Mouse (Mus musculus) erythroblast, embryonic 14.5 days (primary cell): ENCODE measurements at regions not wholly inside any gene's neighbourhood (a gene's known extent, or its start where the extent isn't known, plus 50 kb on each side); places are given as distances from the start of the nearest gene placed in this dataset.

Experiments used
- H3K27me3 ChIP-seq: 2 replicates; pipeline ENCODE4 v1.6.1; 2012; ENCODE audit warnings: inconsistent platforms; ENCODE audit not compliant: control insufficient read depth
- H3K36me3 ChIP-seq: 2 replicates; pipeline ENCODE4 v1.6.1; 2012; ENCODE audit warnings: mild to moderate bottlenecking, inconsistent platforms; ENCODE audit not compliant: control insufficient read depth
- H3K4me1 ChIP-seq: 2 replicates; pipeline ENCODE4 v1.6.1; 2012; ENCODE audit warnings: inconsistent platforms; ENCODE audit not compliant: control insufficient read depth
- H3K4me3 ChIP-seq: replicated peaks from 2 replicates; pipeline ENCODE3; 2012; ENCODE audit warnings: moderate library complexity, mild to moderate bottlenecking, inconsistent platforms
- H3K9me3 ChIP-seq: 2 replicates; pipeline ENCODE4 v1.6.1; 2012; ENCODE audit warnings: low read length, inconsistent platforms, mixed read lengths; ENCODE audit not compliant: control insufficient read depth
- GATA1 ChIP-seq: IDR thresholded peaks from 2 replicates; pipeline ENCODE4 v1.6.1; 2012; ENCODE audit warnings: low read length, inconsistent platforms, mixed read lengths
- TAL1 ChIP-seq: IDR thresholded peaks from 3 replicates; pipeline ENCODE4 v1.6.1; 2012; ENCODE audit warnings: low read length, inconsistent platforms, mixed read lengths

DNA sequence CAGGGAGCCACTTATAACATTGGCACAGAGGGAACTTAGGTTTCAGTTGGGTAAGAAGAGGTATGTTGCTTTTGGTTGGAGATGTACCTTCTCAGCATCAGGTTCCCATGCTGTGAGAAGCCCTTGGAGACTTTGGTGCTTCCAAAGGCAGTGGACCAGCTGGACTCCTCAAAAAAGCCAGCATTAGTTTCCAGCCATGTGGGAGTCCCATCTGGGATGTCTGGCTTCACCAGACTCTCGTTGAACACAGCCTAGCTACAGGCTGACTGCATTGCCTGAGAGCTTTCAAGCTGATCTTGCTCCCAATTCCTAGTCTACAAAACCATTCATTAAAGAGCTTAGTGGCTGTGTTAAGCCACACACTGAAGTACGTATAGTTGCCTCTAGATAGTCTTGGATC, 182.8 kb downstream of the Slc4a3 start:
- H3K4me1 ChIP-seq, result no peaks in the 10 kb centered on the region
- H3K27me3 ChIP-seq, result no peaks in the 10 kb centered on the region
- H3K4me3 ChIP-seq, result no peak overlapping the region
- H3K9me3 ChIP-seq, result no peaks in the 10 kb centered on the region
- H3K36me3 ChIP-seq, result no peaks in the 10 kb centered on the region
- TF ChIP-seq TAL1 (no peak), GATA1 (no peak)

DNA sequence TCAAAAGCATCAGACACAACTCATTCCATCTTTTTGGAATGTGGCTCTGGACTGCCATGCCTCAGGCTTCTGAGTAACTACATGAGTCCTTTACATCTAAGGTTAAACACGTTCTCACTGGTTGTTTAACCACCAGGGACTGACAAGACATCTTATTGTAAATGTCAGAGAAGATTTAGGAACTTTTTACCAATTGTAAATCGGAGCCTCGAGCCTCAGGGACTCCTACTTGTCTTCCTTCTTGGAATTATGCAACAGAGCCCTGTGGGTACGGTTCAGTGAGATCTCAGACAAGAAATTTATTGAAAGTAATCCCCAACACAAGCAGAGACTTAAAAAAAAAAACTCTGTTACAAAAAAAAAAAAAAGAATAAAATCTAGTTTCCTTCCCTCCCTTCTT, 187.7 kb downstream of the Slc4a3 start:
- no peaks in the 10 kb centered on the region for H3K4me1 ChIP-seq
- H3K27me3 ChIP-seq, result no peaks in the 10 kb centered on the region
- H3K36me3 ChIP-seq, result no peaks in the 10 kb centered on the region
- no peaks in the 10 kb centered on the region for H3K9me3 ChIP-seq
- no peak overlapping the region for H3K4me3 ChIP-seq
- TF ChIP-seq GATA1 (no peak), TAL1 (no peak)

DNA sequence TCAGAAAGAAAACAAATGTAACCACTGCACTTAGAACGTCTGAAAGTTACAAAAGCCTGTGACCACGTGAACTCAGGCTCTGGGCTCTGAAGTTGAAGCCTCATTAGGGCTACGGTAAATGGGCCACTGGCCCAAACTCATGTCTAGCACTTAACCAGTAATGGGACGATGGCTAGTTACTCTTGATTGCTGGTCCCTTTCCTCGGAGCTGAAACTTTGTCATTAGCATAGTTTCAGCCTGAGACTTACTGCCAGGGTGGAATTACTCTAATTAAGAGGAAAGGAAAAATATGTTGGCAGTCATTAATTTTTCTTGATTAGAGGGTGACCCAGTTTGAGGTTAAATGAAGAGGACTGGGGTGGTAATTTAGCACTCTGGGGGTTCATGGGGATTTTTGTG, 192.6 kb downstream of the Slc4a3 start:
- Histone ChIP-seq H3K4me3 (no peak overlapping the region), H3K4me1 (no peaks in the 10 kb centered on the region), H3K36me3 (no peaks in the 10 kb centered on the region), H3K27me3 (no peaks in the 10 kb centered on the region), H3K9me3 (peaks cover 3% of the 10 kb centered on the region; the same call in 1 of the 2 replicates)
- TF ChIP-seq GATA1 (no peak), TAL1 (no peak)

DNA sequence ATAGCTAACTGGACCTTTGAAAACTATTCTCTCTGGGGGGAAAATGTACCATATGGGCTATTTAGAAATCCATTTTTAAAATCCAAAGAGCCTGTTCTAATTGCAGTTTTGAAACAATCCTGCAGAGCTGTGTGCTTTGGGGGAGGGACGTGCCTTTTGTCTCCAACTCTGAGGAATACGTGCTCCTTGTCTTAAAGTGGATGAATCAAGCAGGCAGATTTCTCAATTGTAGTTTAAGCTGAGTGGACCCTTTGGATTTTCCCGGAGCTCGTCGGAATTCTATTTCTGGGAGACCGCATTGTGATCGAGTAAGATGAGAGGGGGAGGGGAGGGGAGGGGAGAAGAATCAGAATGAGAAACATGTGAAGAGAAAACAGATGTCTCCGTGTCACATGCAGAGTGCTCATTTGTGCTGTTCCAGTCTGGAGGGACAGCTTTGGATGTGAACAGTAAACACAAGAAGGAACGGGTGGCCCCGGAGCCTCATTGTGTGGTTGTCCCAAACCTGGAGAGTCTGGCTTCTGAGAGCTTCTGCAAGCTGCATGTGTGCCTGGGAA, 203.7 kb downstream of the Slc4a3 start:
- no peak for TF ChIP-seq TAL1
- H3K4me3 ChIP-seq, result no peak overlapping the region
- no peaks in the 10 kb centered on the region for H3K27me3 ChIP-seq
- H3K36me3 ChIP-seq, result no peaks in the 10 kb centered on the region
- peaks cover 4% of the 10 kb centered on the region; the same call in 1 of the 2 replicates for H3K9me3 ChIP-seq
- no peaks in the 10 kb centered on the region for H3K4me1 ChIP-seq

DNA sequence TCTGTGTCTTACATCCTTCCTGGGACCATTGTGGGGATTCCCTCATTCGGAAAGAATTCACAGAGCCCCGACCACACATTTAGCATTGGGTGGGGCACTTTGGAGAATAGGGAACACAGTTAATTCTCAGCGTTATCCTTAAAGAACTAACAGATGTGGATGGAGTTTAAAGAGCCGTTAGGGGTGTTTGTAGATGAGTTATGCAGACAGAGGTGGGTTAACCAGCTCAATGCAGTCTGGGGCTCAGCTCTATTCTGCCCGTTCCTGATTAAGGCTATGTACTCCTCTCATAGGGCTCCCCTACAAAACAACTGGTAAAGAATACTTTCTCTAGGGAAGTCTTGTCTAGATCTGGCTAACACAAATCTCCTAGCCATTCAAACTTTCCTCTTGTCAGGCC, 226.1 kb downstream of the Slc4a3 start:
- no peak for TF ChIP-seq TAL1
- no peak for TF ChIP-seq GATA1
- peaks cover 2% of the 10 kb centered on the region; the same call in 1 of the 2 replicates for H3K9me3 ChIP-seq
- no peak overlapping the region for H3K4me3 ChIP-seq
- H3K4me1 ChIP-seq, result no peaks in the 10 kb centered on the region
- H3K36me3 ChIP-seq, result no peaks in the 10 kb centered on the region
- H3K27me3 ChIP-seq, result no peaks in the 10 kb centered on the region

DNA sequence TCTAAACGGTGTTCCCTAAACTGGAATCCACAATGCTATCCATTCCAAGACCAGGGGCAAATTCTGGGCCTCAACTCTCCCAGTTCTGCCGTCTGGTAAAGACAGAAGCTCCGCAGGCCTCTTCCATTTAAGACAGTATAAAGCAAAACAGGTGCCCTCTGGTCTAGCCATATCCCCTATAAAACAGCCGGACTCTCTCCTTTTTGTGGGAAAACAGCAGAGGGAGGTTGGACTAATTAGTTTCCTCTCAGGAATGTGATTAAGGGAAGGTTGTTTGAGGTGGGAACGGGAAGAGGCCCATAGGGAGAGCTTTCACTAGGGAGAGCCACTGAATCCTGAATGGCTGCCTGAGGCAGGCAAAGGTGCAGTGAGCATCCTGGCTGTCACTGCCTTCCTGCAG, 226.9 kb downstream of the Slc4a3 start:
- H3K27me3 ChIP-seq, result no peaks in the 10 kb centered on the region
- no peaks in the 10 kb centered on the region for H3K36me3 ChIP-seq
- H3K4me1 ChIP-seq, result no peaks in the 10 kb centered on the region
- peaks cover 2% of the 10 kb centered on the region; the same call in 1 of the 2 replicates for H3K9me3 ChIP-seq
- TF ChIP-seq TAL1, result no peak
- TF ChIP-seq GATA1, result no peak
- no peak overlapping the region for H3K4me3 ChIP-seq

DNA sequence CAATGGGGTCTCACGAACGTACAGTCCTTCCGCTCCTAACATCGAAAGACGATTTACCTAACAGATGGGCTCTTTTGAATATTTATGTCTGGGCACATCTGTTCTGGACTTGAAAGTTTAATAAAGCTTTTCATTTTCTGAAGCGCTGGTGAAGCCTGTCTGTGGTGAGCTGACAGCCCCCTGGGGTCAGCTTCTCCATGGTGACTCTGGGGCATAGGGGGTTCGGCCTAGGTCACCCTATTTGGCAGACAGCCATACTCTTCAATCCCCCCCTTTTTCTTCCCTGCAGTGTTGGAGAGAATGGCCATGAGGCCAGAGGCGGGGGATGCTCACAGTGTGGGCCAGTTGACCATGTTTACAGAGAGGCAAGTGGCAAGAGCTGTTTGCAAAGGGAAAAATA, 232.8 kb downstream of the Slc4a3 start:
- Histone ChIP-seq H3K4me1 (no peaks in the 10 kb centered on the region), H3K36me3 (no peaks in the 10 kb centered on the region), H3K4me3 (no peak overlapping the region), H3K9me3 (peaks cover 15% of the 10 kb centered on the region; the same call in 1 of the 2 replicates), H3K27me3 (no peaks in the 10 kb centered on the region)
- TF ChIP-seq GATA1 (no peak), TAL1 (no peak)

DNA sequence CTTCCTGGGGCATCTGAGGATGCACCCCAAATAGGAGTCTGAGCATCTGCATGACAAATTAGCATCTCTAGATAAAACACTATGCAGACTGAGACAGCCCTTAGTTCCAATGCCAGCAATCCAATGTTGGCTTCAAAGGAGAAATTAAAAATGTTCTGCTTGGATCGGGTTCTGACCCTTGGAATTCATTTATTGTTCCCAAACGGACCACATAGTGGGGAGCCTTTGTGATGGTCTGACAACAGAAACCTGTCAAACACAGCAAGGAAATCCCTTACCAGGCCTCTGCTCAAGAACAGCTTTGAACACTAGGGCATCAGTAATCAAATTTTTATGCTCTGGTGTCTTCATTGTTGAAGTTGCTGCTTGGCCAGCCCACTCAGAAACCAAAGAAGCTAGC, 237.1 kb downstream of the Slc4a3 start:
- no peaks in the 10 kb centered on the region for H3K36me3 ChIP-seq
- no peaks in the 10 kb centered on the region for H3K27me3 ChIP-seq
- peaks cover 12% of the 10 kb centered on the region; the same call in 1 of the 2 replicates for H3K9me3 ChIP-seq
- no peaks in the 10 kb centered on the region for H3K4me1 ChIP-seq
- H3K4me3 ChIP-seq, result no peak overlapping the region
- no peak for TF ChIP-seq GATA1
- TF ChIP-seq TAL1, result no peak

DNA sequence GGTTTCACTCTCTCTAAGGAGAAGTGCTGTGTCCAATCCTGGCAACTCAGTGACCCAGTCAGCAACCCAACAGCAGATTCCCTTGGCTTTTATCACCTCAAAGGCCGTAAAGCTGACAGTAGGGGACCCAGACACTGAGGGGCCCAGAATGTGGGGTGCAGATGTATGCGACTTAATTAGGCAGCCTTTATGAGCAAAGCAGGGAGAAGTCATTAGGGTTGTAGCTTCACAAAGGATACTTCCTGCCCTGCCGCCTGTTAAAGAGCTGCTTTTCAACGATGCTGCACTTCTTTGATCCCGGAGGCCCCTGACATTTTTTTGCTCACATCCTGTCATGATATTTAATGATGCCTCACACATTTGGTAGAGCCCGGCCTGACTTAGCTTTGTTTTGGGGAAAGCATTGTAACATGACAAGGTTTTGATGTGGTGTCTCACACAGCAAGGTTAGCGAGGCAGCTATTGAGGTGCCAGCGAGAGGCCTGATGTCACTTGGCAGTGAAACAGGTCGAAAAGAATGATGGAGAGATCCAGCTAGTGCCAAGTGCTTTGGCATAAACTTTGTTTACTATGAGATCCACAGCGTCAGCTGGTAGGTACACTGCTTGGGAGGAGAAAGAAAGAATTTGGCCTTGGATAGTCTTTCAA, 240.2 kb downstream of the Slc4a3 start:
- H3K9me3 ChIP-seq, result no peaks in the 10 kb centered on the region; the same call in 1 of the 2 replicates
- H3K4me3 ChIP-seq, result no peak overlapping the region
- H3K4me1 ChIP-seq, result no peaks in the 10 kb centered on the region
- TF ChIP-seq TAL1 (no peak), GATA1 (no peak)
- no peaks in the 10 kb centered on the region for H3K27me3 ChIP-seq
- no peaks in the 10 kb centered on the region for H3K36me3 ChIP-seq
